In the genomic region with DNA sequence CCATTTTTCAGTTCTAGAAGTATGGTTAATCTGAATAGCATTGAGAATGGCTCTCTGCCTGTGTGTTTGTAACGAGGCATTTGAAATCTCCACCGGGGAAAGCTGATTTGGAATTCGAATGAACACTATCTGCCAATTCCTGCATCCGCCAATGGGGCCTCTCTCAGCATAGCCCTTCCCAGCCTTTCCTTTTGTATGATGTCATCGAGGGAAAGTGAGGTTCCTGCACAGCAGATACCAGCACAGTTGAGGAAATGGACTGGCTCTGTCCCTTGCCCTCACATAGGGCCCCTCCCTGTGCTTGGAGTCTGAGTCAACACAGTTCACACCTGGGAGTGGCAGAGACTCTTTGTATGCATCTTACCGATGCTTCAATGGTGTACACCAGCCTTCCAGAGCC, we compare ENCODE assay signal across 14 mouse cellular contexts.
DNase-seq lines count a peak whose midpoint lies in the region; ATAC-seq lines count a peak whose summit lies in the region.
"Had no signal": no experiment of that assay in that cellular context is flagged by ENCODE, and none has a peak within 500 bp of the region (broad histone marks: within the 10 kb centered on the region; RNA-seq: fewer than 3 reads in every experiment).

No protein-coding gene starts in this region.

- ATAC-seq in hindbrain, embryonic 15.5 days (ENCODE audit: low FRiP score, low read depth): peak; percentile 30; the same call in 1 of the 2 replicates
- peak; percentile 76; the same call in 1 of the 2 replicates for ATAC-seq in midbrain, embryonic 16.5 days
- ATAC-seq in midbrain, embryonic 13.5 days: no peak
- ATAC-seq in heart, embryonic 15.5 days (replicated peaks; ENCODE audit: insufficient number of reproducible peaks, insufficient read depth, low FRiP score, low read depth): peak; percentile 72; the same call in 1 of the 2 replicates
- peak; percentile 60 for ATAC-seq in stomach, embryonic 15.5 days (ENCODE audit: insufficient read depth, low FRiP score, low read depth)
- no peak for ATAC-seq in inflammation-experienced regulatory T-cells, adult 6 months
- ATAC-seq: liver, postnatal 0 days had no signal

- DNase-seq in hindbrain, embryonic 10.5 days (ENCODE audit: low spot score): no peak
- no peak for DNase-seq in kidney, postnatal 14 days
- DNase-seq: kidney, postnatal 25 days; liver, postnatal 0 days; thymus, adult 18-20 months had no signal

- H3K27me3 ChIP-seq in hindbrain, embryonic 15.5 days: 0 out of 2 replicates have a peak, but pooled peaks cover 2% of the 10 kb centered on the region
- peaks cover 75% of the 10 kb centered on the region for H3K27me3 ChIP-seq in hindbrain, embryonic 10.5 days (ENCODE audit: insufficient read depth, poor library complexity, severe bottlenecking)
- H3K27me3 ChIP-seq in midbrain, embryonic 16.5 days (ENCODE audit: control insufficient read depth, insufficient read depth, low read depth, low read length): no peaks in the 10 kb centered on the region
- H3K27me3 ChIP-seq in midbrain, embryonic 13.5 days: peaks cover 11% of the 10 kb centered on the region; the same call in 1 of the 2 replicates
- 0 out of 2 replicates have a peak, but pooled peaks cover 4% of the 10 kb centered on the region for H3K27me3 ChIP-seq in heart, embryonic 15.5 days
- H3K27me3 ChIP-seq in stomach, embryonic 15.5 days (replicated peaks): no peaks in the 10 kb centered on the region

- H3K9ac ChIP-seq in hindbrain, embryonic 15.5 days: no peak overlapping the region
- no peak overlapping the region for H3K9ac ChIP-seq in midbrain, embryonic 16.5 days (ENCODE audit: low read depth, low read length)
- no peak overlapping the region for H3K9ac ChIP-seq in midbrain, embryonic 13.5 days (replicated peaks)
- no peak overlapping the region for H3K9ac ChIP-seq in heart, embryonic 15.5 days
- no peak overlapping the region for H3K9ac ChIP-seq in stomach, embryonic 15.5 days
- H3K9ac ChIP-seq: heart, embryonic 13.5 days; liver, postnatal 0 days had no signal

- no peaks in the 10 kb centered on the region for H3K4me1 ChIP-seq in hindbrain, embryonic 15.5 days (replicated peaks)
- 0 out of 2 replicates have a peak, but pooled peaks cover 3% of the 10 kb centered on the region for H3K4me1 ChIP-seq in hindbrain, embryonic 10.5 days (replicated peaks)
- no peaks in the 10 kb centered on the region for H3K4me1 ChIP-seq in midbrain, embryonic 16.5 days (ENCODE audit: control insufficient read depth, insufficient read depth, low read length)
- H3K4me1 ChIP-seq in midbrain, embryonic 13.5 days (replicated peaks): no peaks in the 10 kb centered on the region
- H3K4me1 ChIP-seq in heart, embryonic 15.5 days (replicated peaks): 0 out of 2 replicates have a peak, but pooled peaks cover 3% of the 10 kb centered on the region
- H3K4me1 ChIP-seq in stomach, embryonic 15.5 days: no peaks in the 10 kb centered on the region
- H3K4me1 ChIP-seq: heart, embryonic 13.5 days had no signal

- 43% methylated on average over 6 of the region's 6 CpGs for WGBS in hindbrain, embryonic 15.5 days
- 78% methylated on average over 6 of the region's 6 CpGs for whole genome bisulfite sequencing in hindbrain, embryonic 10.5 days
- 46% methylated on average over 6 of the region's 6 CpGs for WGBS in midbrain, embryonic 16.5 days
- WGBS in midbrain, embryonic 13.5 days: 51% methylated on average over 6 of the region's 6 CpGs
- 41% methylated on average over 6 of the region's 6 CpGs for WGBS in heart, embryonic 15.5 days
- WGBS in stomach, embryonic 15.5 days: 68% methylated on average over 6 of the region's 6 CpGs

- no peaks in the 10 kb centered on the region for H3K36me3 ChIP-seq in hindbrain, embryonic 15.5 days
- H3K36me3 ChIP-seq in hindbrain, embryonic 10.5 days: no peaks in the 10 kb centered on the region
- H3K36me3 ChIP-seq in midbrain, embryonic 16.5 days (ENCODE audit: control insufficient read depth, insufficient read depth, low read length): no peaks in the 10 kb centered on the region
- H3K36me3 ChIP-seq in midbrain, embryonic 13.5 days: no peaks in the 10 kb centered on the region
- H3K36me3 ChIP-seq in heart, embryonic 15.5 days: no peaks in the 10 kb centered on the region
- H3K36me3 ChIP-seq in stomach, embryonic 15.5 days: no peaks in the 10 kb centered on the region
- H3K36me3 ChIP-seq: heart, embryonic 13.5 days had no signal

- no peak overlapping the region for H3K27ac ChIP-seq in hindbrain, embryonic 15.5 days (replicated peaks)
- H3K27ac ChIP-seq in hindbrain, embryonic 10.5 days: no peak overlapping the region
- no peak overlapping the region for H3K27ac ChIP-seq in midbrain, embryonic 16.5 days (ENCODE audit: low read length)
- H3K27ac ChIP-seq in midbrain, embryonic 13.5 days: no peak overlapping the region
- no peak overlapping the region for H3K27ac ChIP-seq in heart, embryonic 15.5 days
- no peak overlapping the region for H3K27ac ChIP-seq in stomach, embryonic 15.5 days
- H3K27ac ChIP-seq: heart, embryonic 13.5 days had no signal

- H3K9me3 ChIP-seq in hindbrain, embryonic 15.5 days: no peaks in the 10 kb centered on the region
- no peaks in the 10 kb centered on the region for H3K9me3 ChIP-seq in hindbrain, embryonic 10.5 days
- H3K9me3 ChIP-seq in midbrain, embryonic 16.5 days (replicated peaks; ENCODE audit: control insufficient read depth, low read length, poor library complexity, severe bottlenecking): no peaks in the 10 kb centered on the region
- H3K9me3 ChIP-seq in midbrain, embryonic 13.5 days: no peaks in the 10 kb centered on the region
- H3K9me3 ChIP-seq in heart, embryonic 15.5 days (replicated peaks): no peaks in the 10 kb centered on the region
- no peaks in the 10 kb centered on the region for H3K9me3 ChIP-seq in stomach, embryonic 15.5 days
- H3K9me3 ChIP-seq: heart, embryonic 13.5 days had no signal

- no peak overlapping the region for H3K4me2 ChIP-seq in hindbrain, embryonic 15.5 days
- no peak overlapping the region for H3K4me2 ChIP-seq in midbrain, embryonic 16.5 days (ENCODE audit: low read length)
- no peak overlapping the region for H3K4me2 ChIP-seq in midbrain, embryonic 13.5 days (replicated peaks)
- no peak overlapping the region for H3K4me2 ChIP-seq in heart, embryonic 15.5 days
- no peak overlapping the region for H3K4me2 ChIP-seq in stomach, embryonic 15.5 days
- H3K4me2 ChIP-seq: heart, embryonic 13.5 days had no signal

- H3K4me3 ChIP-seq in hindbrain, embryonic 15.5 days: no peak overlapping the region
- no peak overlapping the region for H3K4me3 ChIP-seq in hindbrain, embryonic 10.5 days
- H3K4me3 ChIP-seq in midbrain, embryonic 16.5 days (ENCODE audit: low read depth, low read length): no peak overlapping the region
- H3K4me3 ChIP-seq in midbrain, embryonic 13.5 days (replicated peaks): no peak overlapping the region
- no peak overlapping the region for H3K4me3 ChIP-seq in heart, embryonic 15.5 days
- no peak overlapping the region for H3K4me3 ChIP-seq in stomach, embryonic 15.5 days (replicated peaks)
- H3K4me3 ChIP-seq: erythroblast, embryonic 14.5 days; heart, embryonic 13.5 days; myocyte had no signal

Comparison
In these comparisons a context has a peak if more than half of its experiments do, and no peak if none do; other contexts are left out.
1. ATAC-seq: peak in hindbrain, embryonic 15.5 days (single experiment), midbrain, embryonic 16.5 days (single experiment), heart, embryonic 15.5 days (single experiment) and stomach, embryonic 15.5 days (single experiment); none in midbrain, embryonic 13.5 days (single experiment) and inflammation-experienced regulatory T-cells, adult 6 months (single experiment).